Mouse (Mus musculus) embryonic facial prominence, embryonic 10.5 days (tissue): ENCODE data around the gene Rsu1. TPM values are rescaled to one million over a fixed set of nuclear protein-coding genes. Genes with fewer than 3 reads are reported as not detected.
"Not testable (repeated sequence)": the region's sequence is repeated elsewhere in the genome, so short reads cannot be mapped to it uniquely, and the experiment has no call there.

Experiments
- DNase-seq: peaks from one replicate; pipeline ENCODE4 v3.0.0-alpha.2; 2017; ENCODE audit warnings: low spot score
- H3K27ac ChIP-seq: fragments of 300-500 bp; sonication (generic); replicated peaks from 2 replicates; pipeline ENCODE4 v1.5.1; 2016; ENCODE audit warnings: mild to moderate bottlenecking
- H3K27me3 ChIP-seq: fragments of 300-500 bp; sonication (generic); replicated peaks from 2 replicates; pipeline ENCODE4 v1.6.1; 2016; ENCODE audit warnings: low read depth, mild to moderate bottlenecking; ENCODE audit not compliant: poor library complexity, severe bottlenecking
- H3K36me3 ChIP-seq: fragments of 300-500 bp; sonication (generic); replicated peaks from 2 replicates; pipeline ENCODE4 v1.6.1; 2016; ENCODE audit warnings: mild to moderate bottlenecking, moderate library complexity
- H3K4me1 ChIP-seq: fragments of 300-500 bp; sonication (generic); 2 replicates; pipeline ENCODE4 v1.6.1; 2016
- H3K4me3 ChIP-seq: fragments of 300-500 bp; sonication (generic); 2 replicates; pipeline ENCODE4 v1.5.1; 2016; ENCODE audit warnings: mild to moderate bottlenecking, moderate library complexity
- H3K9me3 ChIP-seq: fragments of 300-500 bp; sonication (generic); 2 replicates; pipeline ENCODE4 v1.6.1; 2016; ENCODE audit warnings: mild to moderate bottlenecking
- WGBS: fragments of 180-500 bp; shearing (Covaris S2); methylation state at CpG from one replicate; pipeline ENCODE4 v1.1.7; 2016; 5-methylcytosine and 5-hydroxymethylcytosine counted together
- polyA plus RNA-seq: library from polyadenylated mRNA; unstranded; fragments of >200 nt; fragmentation: Nextera tagmentation; extraction: Ambion mirVana; gene quantifications from 2 replicates; pipeline ENCODE4 v1.2.1, GENCODE M21; 2016

Rsu1 gene
- polyA plus RNA-seq, 1 experiment from 2014 or later = 80.1 TPM

GRCm38 (mm10) chr2:13206825-13207224 is 64.4 kb downstream of the Rsu1 start:
- Histone ChIP-seq H3K4me3 (no peak overlapping the region), H3K36me3 (no peaks in the 10 kb centered on the region), H3K27ac (no peak overlapping the region), H3K9me3 (no peaks in the 10 kb centered on the region), H3K27me3 (no peaks in the 10 kb centered on the region), H3K4me1 (no peaks in the 10 kb centered on the region)
- WGBS = 91% methylated on average over 2 of the region's 2 CpGs
- no peak for DNase-seq

GRCm38 (mm10) chr2:13206367-13206766 is 64.8 kb downstream of the Rsu1 start:
- no peak for DNase-seq
- Histone ChIP-seq H3K9me3 (no peaks in the 10 kb centered on the region), H3K27ac (no peak overlapping the region), H3K27me3 (no peaks in the 10 kb centered on the region), H3K4me1 (no peaks in the 10 kb centered on the region), H3K4me3 (no peak overlapping the region), H3K36me3 (no peaks in the 10 kb centered on the region)
- WGBS = 68% methylated on average over 8 of the region's 8 CpGs

DNA sequence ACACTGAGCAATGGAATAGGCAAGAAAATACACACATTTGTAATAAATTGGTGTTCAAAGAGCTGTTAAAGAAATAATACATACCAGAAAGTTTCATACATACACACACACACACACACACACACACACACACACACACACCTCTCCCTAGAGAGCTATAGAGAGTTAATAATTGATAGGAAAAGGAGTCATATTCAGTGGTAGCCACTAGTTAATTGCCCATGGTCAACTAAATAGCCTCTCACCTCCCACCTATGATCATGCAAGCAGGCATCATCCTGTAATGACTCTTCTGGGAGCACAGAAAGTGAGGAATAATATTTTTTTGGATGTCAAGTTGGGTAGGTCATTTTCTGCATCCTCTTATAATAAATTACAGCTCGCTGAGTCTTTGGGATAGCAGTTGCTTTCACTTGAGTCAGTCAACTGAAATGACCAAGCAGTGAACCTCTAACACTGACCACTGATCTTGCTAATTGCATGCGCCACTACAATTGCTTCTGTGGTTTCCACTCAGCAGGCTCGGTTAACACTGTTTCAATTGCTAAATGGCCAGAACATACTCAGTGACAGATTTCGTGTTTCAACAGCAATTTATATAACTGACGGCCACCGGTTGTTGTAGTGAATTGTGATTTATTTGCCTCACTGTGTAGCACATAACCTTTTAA is 68.3 kb downstream of the Rsu1 start:
- WGBS = 74% methylated on average over 6 of the region's 6 CpGs
- H3K27ac ChIP-seq = no peak overlapping the region
- H3K4me3 ChIP-seq = no peak overlapping the region
- no peak for DNase-seq
- H3K9me3 ChIP-seq = no peaks in the 10 kb centered on the region
- no peaks in the 10 kb centered on the region for H3K4me1 ChIP-seq
- no peaks in the 10 kb centered on the region for H3K27me3 ChIP-seq
- no peaks in the 10 kb centered on the region for H3K36me3 ChIP-seq

DNA sequence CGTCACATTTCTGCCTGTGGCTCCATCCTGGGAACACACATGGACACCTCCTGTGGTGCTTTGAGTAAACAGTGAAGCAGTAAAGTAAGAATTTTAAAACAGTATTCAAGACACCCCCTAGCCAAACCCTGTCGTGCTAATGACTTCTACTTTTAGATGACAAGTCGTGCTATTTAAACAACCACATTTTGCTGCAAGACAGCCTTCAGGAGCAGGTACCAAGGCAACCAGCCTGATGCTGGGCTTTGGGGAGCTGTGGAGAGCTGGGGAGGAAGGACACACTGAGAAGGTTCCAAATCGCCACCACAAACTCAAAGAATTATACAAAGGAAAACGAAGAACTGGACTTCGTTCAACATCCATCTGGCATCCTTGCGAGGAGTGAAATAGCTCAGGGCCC is 71.5 kb downstream of the Rsu1 start:
- 88% methylated on average over 7 of the region's 7 CpGs for WGBS
- Histone ChIP-seq H3K9me3 (no peaks in the 10 kb centered on the region), H3K36me3 (no peaks in the 10 kb centered on the region), H3K27ac (no peak overlapping the region), H3K27me3 (no peaks in the 10 kb centered on the region), H3K4me1 (no peaks in the 10 kb centered on the region), H3K4me3 (no peak overlapping the region)
- DNase-seq = no peak

DNA sequence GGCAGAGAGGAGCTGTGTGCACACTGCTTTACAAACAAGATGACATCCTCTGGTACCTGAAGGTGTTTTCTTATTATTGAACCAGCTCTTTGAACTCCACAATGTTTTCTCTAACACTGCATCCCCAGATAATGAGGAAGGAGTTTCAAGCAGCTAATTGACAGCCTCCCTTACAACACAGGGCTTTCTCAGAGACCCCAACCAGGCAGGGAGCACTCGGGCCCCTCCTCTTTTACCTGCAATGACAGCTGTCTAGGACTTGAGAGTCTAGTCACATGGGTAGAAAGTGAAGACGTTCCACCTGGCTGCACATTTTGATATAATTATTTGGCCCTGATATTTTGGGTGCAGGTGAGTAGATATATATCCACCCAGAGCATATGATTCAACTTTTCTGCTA is 72.2 kb downstream of the Rsu1 start:
- H3K27me3 ChIP-seq = no peaks in the 10 kb centered on the region
- no peak overlapping the region for H3K4me3 ChIP-seq
- H3K27ac ChIP-seq = no peak overlapping the region
- H3K4me1 ChIP-seq = no peaks in the 10 kb centered on the region
- no peak for DNase-seq
- WGBS = 65% methylated on average over 2 of the region's 2 CpGs
- H3K36me3 ChIP-seq = no peaks in the 10 kb centered on the region
- H3K9me3 ChIP-seq = no peaks in the 10 kb centered on the region

GRCm38 (mm10) chr2:13195540-13195939 is 75.7 kb downstream of the Rsu1 start:
- DNase-seq = no peak
- 75% methylated on average over 7 of the region's 7 CpGs for WGBS
- no peaks in the 10 kb centered on the region for H3K36me3 ChIP-seq
- no peak overlapping the region for H3K27ac ChIP-seq
- no peaks in the 10 kb centered on the region for H3K9me3 ChIP-seq
- no peaks in the 10 kb centered on the region for H3K4me1 ChIP-seq
- H3K4me3 ChIP-seq = no peak overlapping the region
- H3K27me3 ChIP-seq = no peaks in the 10 kb centered on the region

DNA sequence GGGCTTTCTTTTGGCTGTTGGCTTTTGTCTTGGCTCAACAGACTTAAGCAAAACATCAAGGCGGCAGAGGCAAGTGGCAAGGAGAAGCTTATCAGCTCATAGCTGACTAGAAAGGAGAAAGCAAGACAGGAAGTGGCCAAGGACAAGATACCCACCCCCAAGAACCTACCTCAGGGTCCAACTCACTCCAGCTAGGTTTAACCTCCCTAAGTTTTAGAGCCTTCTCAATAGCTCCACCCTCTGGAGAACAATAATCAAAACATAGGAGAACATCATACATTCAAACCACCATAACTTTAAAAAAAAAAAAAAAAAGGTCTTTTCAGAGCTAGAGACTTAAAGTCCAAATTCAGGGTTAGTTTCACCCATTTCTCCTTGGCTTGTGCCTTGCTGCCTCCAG is 79.1 kb downstream of the Rsu1 start:
- DNase-seq = no peak
- H3K27me3 ChIP-seq = no peaks in the 10 kb centered on the region
- H3K4me3 ChIP-seq = no peak overlapping the region
- no peaks in the 10 kb centered on the region for H3K4me1 ChIP-seq
- H3K27ac ChIP-seq = no peak overlapping the region
- no peaks in the 10 kb centered on the region for H3K36me3 ChIP-seq
- H3K9me3 ChIP-seq = no peaks in the 10 kb centered on the region
- 84% methylated on average over 1 of the region's 1 CpGs for WGBS

- Histone ChIP-seq H3K27me3 (no peaks in the 10 kb centered on the region), H3K4me3 (no peak overlapping the region), H3K27ac (no peak overlapping the region), H3K9me3 (no peaks in the 10 kb centered on the region), H3K36me3 (no peaks in the 10 kb centered on the region), H3K4me1 (no peaks in the 10 kb centered on the region)
- 93% methylated on average over 4 of the region's 4 CpGs for WGBS
- no peak for DNase-seq
Observed at GRCm38 (mm10) chr2:13190767-13191166, 80.4 kb downstream of the Rsu1 start.

- 92% methylated on average over 11 of the region's 11 CpGs for WGBS
Observed at GRCm38 (mm10) chr2:13188831-13189495, 82.3 kb downstream of the Rsu1 start.

GRCm38 (mm10) chr2:13183124-13183523 is 88.1 kb downstream of the Rsu1 start:
- Histone ChIP-seq H3K27me3 (no peaks in the 10 kb centered on the region), H3K36me3 (no peaks in the 10 kb centered on the region), H3K4me3 (no peak overlapping the region), H3K4me1 (no peaks in the 10 kb centered on the region), H3K27ac (no peak overlapping the region), H3K9me3 (no peaks in the 10 kb centered on the region)
- no peak for DNase-seq
- WGBS = 89% methylated on average over 3 of the region's 3 CpGs

More at GRCm38 (mm10) chr2:13188831-13189495, 82.3 kb downstream of the Rsu1 start:
- Histone ChIP-seq H3K27me3 (no peaks in the 10 kb centered on the region), H3K4me3 (no peak overlapping the region), H3K36me3 (no peaks in the 10 kb centered on the region), H3K27ac (no peak overlapping the region), H3K4me1 (no peaks in the 10 kb centered on the region), H3K9me3 (no peaks in the 10 kb centered on the region)
- DNase-seq = no peak

GRCm38 (mm10) chr2:13181899-13182298 is 89.3 kb downstream of the Rsu1 start:
- H3K27ac ChIP-seq, DNase-seq, H3K4me1 ChIP-seq, H3K9me3 ChIP-seq, H3K27me3 ChIP-seq, H3K4me3 ChIP-seq, H3K36me3 ChIP-seq: not testable (repeated sequence)
- 100% methylated on average over 1 of the region's 3 CpGs for WGBS

- no peaks in the 10 kb centered on the region for H3K27me3 ChIP-seq
- H3K27ac ChIP-seq = no peak overlapping the region
- peaks cover 8% of the 10 kb centered on the region for H3K4me1 ChIP-seq
- WGBS = 89% methylated on average over 10 of the region's 10 CpGs
- no peak overlapping the region for H3K4me3 ChIP-seq
- H3K36me3 ChIP-seq = no peaks in the 10 kb centered on the region
- no peak for DNase-seq
- no peaks in the 10 kb centered on the region for H3K9me3 ChIP-seq
Observed at GRCm38 (mm10) chr2:13177698-13178395, 93.4 kb downstream of the Rsu1 start.

GRCm38 (mm10) chr2:13176304-13176620 is 95.0 kb downstream of the Rsu1 start:
- no peak overlapping the region for H3K4me3 ChIP-seq
- no peaks in the 10 kb centered on the region for H3K9me3 ChIP-seq
- H3K36me3 ChIP-seq = no peaks in the 10 kb centered on the region
- 88% methylated on average over 4 of the region's 4 CpGs for WGBS
- peaks cover 8% of the 10 kb centered on the region for H3K4me1 ChIP-seq
- no peaks in the 10 kb centered on the region for H3K27me3 ChIP-seq
- no peak overlapping the region for H3K27ac ChIP-seq
- no peak for DNase-seq
